Mouse (Mus musculus): Measurements from ENCODE around the gene Zfp60. TPM values are rescaled to one million over a fixed set of nuclear protein-coding genes. Genes with fewer than 3 reads are reported as not detected.

Gene Zfp60
- 37.5 and 39.3 TPM in 2 replicates for polyA plus RNA-seq (2014; fragmentation: Nextera tagmentation; extraction: Ambion mirVana)

- H3K27me3 ChIP-seq (ENCODE audit: insufficient read depth, low read length): no peaks in the 10 kb centered on the region
- peaks cover 3% of the 10 kb centered on the region; the same call in 1 of the 2 replicates for H3K4me1 ChIP-seq (ENCODE audit: insufficient read depth)
- ATAC-seq (ENCODE audit: insufficient read depth) (peak; percentile 94), DNase-seq (peak; percentile 95)
- peak within 1 kb of the TSS; percentile 62 for H3K4me3 ChIP-seq (ENCODE audit: low read depth, low read length)
- H3K4me2 ChIP-seq: peak within 1 kb of the TSS; percentile 82
- peak within 1 kb of the TSS; percentile 92 for H3K9ac ChIP-seq
- H3K9me3 ChIP-seq (ENCODE audit: low read depth, low read length): no peaks in the 10 kb centered on the region
- peak within 1 kb of the TSS; percentile 95 for H3K27ac ChIP-seq (ENCODE audit: low read depth)
- peak; percentile 62 for TF ChIP-seq CTCF (IDR thresholded peaks at IDR 0.05; ENCODE audit: low read depth)
- under 1% methylated on average over 35 of the region's 35 CpGs for WGBS
- no peaks in the 10 kb centered on the region for H3K36me3 ChIP-seq (ENCODE audit: insufficient read depth)
Measured at GRCm38 (mm10) chr7:27731281-27731883, at the start of gene Zfp60. Gene Zfp60 (plus strand): TSS chr7:27731389.

GRCm38 (mm10) chr7:27683218-27683617, 48.0 kb upstream of the Zfp60 start:
- Histone ChIP-seq H3K9me3 (ENCODE audit: low read depth, low read length) (no peaks in the 10 kb centered on the region), H3K36me3 (ENCODE audit: insufficient read depth) (no peaks in the 10 kb centered on the region), H3K27ac (ENCODE audit: low read depth) (no peak overlapping the region), H3K4me1 (ENCODE audit: insufficient read depth) (no peaks in the 10 kb centered on the region), H3K27me3 (ENCODE audit: insufficient read depth, low read length) (no peaks in the 10 kb centered on the region), H3K4me3 (ENCODE audit: low read depth, low read length) (no peak overlapping the region), H3K4me2 (no peak overlapping the region), H3K9ac (no peak overlapping the region)
- ATAC-seq (ENCODE audit: insufficient read depth): no peak
- DNase-seq: no peak
- WGBS: 43% methylated on average over 2 of the region's 2 CpGs
- TF ChIP-seq CTCF (IDR thresholded peaks at IDR 0.05; ENCODE audit: low read depth): no peak

- DNase-seq: peak; percentile 5
- no peaks in the 10 kb centered on the region for H3K9me3 ChIP-seq (ENCODE audit: low read depth, low read length)
- peak overlapping the region; percentile 26; the same call in 1 of the 2 replicates for H3K4me2 ChIP-seq
- H3K9ac ChIP-seq: no peak overlapping the region
- TF ChIP-seq CTCF (IDR thresholded peaks at IDR 0.05; ENCODE audit: low read depth): no peak
- no peak for ATAC-seq (ENCODE audit: insufficient read depth)
- no peak overlapping the region for H3K4me3 ChIP-seq (ENCODE audit: low read depth, low read length)
- H3K4me1 ChIP-seq (ENCODE audit: insufficient read depth): no peaks in the 10 kb centered on the region
- H3K36me3 ChIP-seq (ENCODE audit: insufficient read depth): no peaks in the 10 kb centered on the region
- 39% methylated on average over 5 of the region's 5 CpGs for WGBS
- H3K27me3 ChIP-seq (ENCODE audit: insufficient read depth, low read length): no peaks in the 10 kb centered on the region
- H3K27ac ChIP-seq (ENCODE audit: low read depth): no peak overlapping the region
Measured at GRCm38 (mm10) chr7:27685220-27685619, 46.0 kb upstream of the Zfp60 start.

GRCm38 (mm10) chr7:27685681-27686080, 45.5 kb upstream of the Zfp60 start:
- DNase-seq (peak; percentile 80), ATAC-seq (ENCODE audit: insufficient read depth) (no peak)
- H3K4me2 ChIP-seq: peak overlapping the region; percentile 26; the same call in 1 of the 2 replicates
- peak; percentile 86 for TF ChIP-seq CTCF (IDR thresholded peaks at IDR 0.05; ENCODE audit: low read depth)
- H3K9me3 ChIP-seq (ENCODE audit: low read depth, low read length): no peaks in the 10 kb centered on the region
- H3K27ac ChIP-seq (ENCODE audit: low read depth): no peak overlapping the region
- no peak overlapping the region for H3K4me3 ChIP-seq (ENCODE audit: low read depth, low read length)
- H3K9ac ChIP-seq: no peak overlapping the region
- H3K36me3 ChIP-seq (ENCODE audit: insufficient read depth): no peaks in the 10 kb centered on the region
- no peaks in the 10 kb centered on the region for H3K4me1 ChIP-seq (ENCODE audit: insufficient read depth)
- 0% methylated on average over 6 of the region's 6 CpGs for WGBS
- H3K27me3 ChIP-seq (ENCODE audit: insufficient read depth, low read length): no peaks in the 10 kb centered on the region

GRCm38 (mm10) chr7:27687043-27687442, 44.1 kb upstream of the Zfp60 start:
- H3K36me3 ChIP-seq (ENCODE audit: insufficient read depth): no peaks in the 10 kb centered on the region

GRCm38 (mm10) chr7:27687836-27688235, 43.4 kb upstream of the Zfp60 start:
- peak overlapping the region; percentile 36; the same call in 1 of the 2 replicates for H3K4me3 ChIP-seq (ENCODE audit: low read depth, low read length)
- ATAC-seq (ENCODE audit: insufficient read depth): no peak
- 60% methylated on average over 3 of the region's 3 CpGs for WGBS

More at GRCm38 (mm10) chr7:27687043-27687442, 44.1 kb upstream of the Zfp60 start:
- DNase-seq (no peak), ATAC-seq (ENCODE audit: insufficient read depth) (no peak)
- Histone ChIP-seq H3K9me3 (ENCODE audit: low read depth, low read length) (no peaks in the 10 kb centered on the region), H3K27me3 (ENCODE audit: insufficient read depth, low read length) (no peaks in the 10 kb centered on the region), H3K27ac (ENCODE audit: low read depth) (no peak overlapping the region), H3K4me1 (ENCODE audit: insufficient read depth) (no peaks in the 10 kb centered on the region), H3K9ac (no peak overlapping the region), H3K4me3 (ENCODE audit: low read depth, low read length) (no peak overlapping the region), H3K4me2 (no peak overlapping the region)
- WGBS: 79% methylated on average over 1 of the region's 1 CpGs
- no peak for TF ChIP-seq CTCF (IDR thresholded peaks at IDR 0.05; ENCODE audit: low read depth)

GRCm38 (mm10) chr7:27688246-27688788, 42.9 kb upstream of the Zfp60 start:
- Histone ChIP-seq H3K4me1 (ENCODE audit: insufficient read depth) (no peaks in the 10 kb centered on the region), H3K4me2 (peak overlapping the region; percentile 65), H3K27ac (ENCODE audit: low read depth) (peak overlapping the region; percentile 19; the same call in 1 of the 2 replicates), H3K27me3 (ENCODE audit: insufficient read depth, low read length) (no peaks in the 10 kb centered on the region), H3K9me3 (ENCODE audit: low read depth, low read length) (no peaks in the 10 kb centered on the region), H3K4me3 (ENCODE audit: low read depth, low read length) (peak overlapping the region; percentile 36), H3K9ac (peak overlapping the region; percentile 47), H3K36me3 (ENCODE audit: insufficient read depth) (no peaks in the 10 kb centered on the region)
- no peak for TF ChIP-seq CTCF (IDR thresholded peaks at IDR 0.05; ENCODE audit: low read depth)
- DNase-seq (peak; percentile 13), ATAC-seq (ENCODE audit: insufficient read depth) (no peak)
- 28% methylated on average over 14 of the region's 14 CpGs for WGBS

More at GRCm38 (mm10) chr7:27687836-27688235, 43.4 kb upstream of the Zfp60 start:
- Histone ChIP-seq H3K9ac (no peak overlapping the region), H3K4me1 (ENCODE audit: insufficient read depth) (no peaks in the 10 kb centered on the region), H3K27ac (ENCODE audit: low read depth) (no peak overlapping the region), H3K36me3 (ENCODE audit: insufficient read depth) (no peaks in the 10 kb centered on the region), H3K4me2 (peak overlapping the region; percentile 65), H3K27me3 (ENCODE audit: insufficient read depth, low read length) (no peaks in the 10 kb centered on the region), H3K9me3 (ENCODE audit: low read depth, low read length) (no peaks in the 10 kb centered on the region)
- no peak for DNase-seq
- no peak for TF ChIP-seq CTCF (IDR thresholded peaks at IDR 0.05; ENCODE audit: low read depth)

All from lung, embryonic 14.5 days (tissue).